ENCODE assay signal across 14 mouse cellular contexts in the genomic region with DNA sequence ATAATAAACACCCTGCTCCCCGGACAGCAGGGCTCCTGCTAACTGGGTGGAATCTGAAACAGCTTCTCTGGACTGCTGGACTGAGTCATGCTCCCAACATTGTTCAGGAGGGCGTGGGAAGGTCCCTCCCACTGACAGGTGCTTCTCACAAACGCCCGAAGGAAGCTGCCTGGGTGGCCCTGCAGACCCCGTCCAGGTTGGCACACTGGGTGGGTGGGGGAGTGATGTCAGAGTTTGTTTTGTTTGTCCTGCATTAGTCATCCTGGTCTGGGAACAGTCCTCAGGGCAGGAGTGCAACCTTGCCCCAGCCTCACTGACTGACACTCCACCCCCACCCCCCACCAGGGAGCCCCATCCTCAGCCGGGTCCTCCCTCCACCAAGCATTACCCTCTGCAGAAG.
DNase-seq lines count a peak whose midpoint lies in the region; ATAC-seq and TF ChIP-seq lines count a peak whose summit lies in the region.
"Had no signal": no experiment of that assay in that cellular context is flagged by ENCODE, and none has a peak within 500 bp of the region (broad histone marks: within the 10 kb centered on the region; RNA-seq: fewer than 3 reads in every experiment).

No protein-coding gene starts in this region.

- ATAC-seq in kidney, embryonic 16.5 days (ENCODE audit: low FRiP score, low TSS enrichment): peak; percentile 68
- ATAC-seq in intestine, embryonic 15.5 days: peak; percentile 77
- ATAC-seq: forebrain, embryonic 16.5 days had no signal

- no peaks in the 10 kb centered on the region for H3K36me3 ChIP-seq in kidney, embryonic 16.5 days (ENCODE audit: insufficient read depth, low read length)
- no peaks in the 10 kb centered on the region for H3K36me3 ChIP-seq in C2C12 (ENCODE audit: control insufficient read depth, insufficient read depth)
- no peaks in the 10 kb centered on the region for H3K36me3 ChIP-seq in intestine, embryonic 15.5 days
- H3K36me3 ChIP-seq: limb, embryonic 12.5 days had no signal

- H3K9ac ChIP-seq in kidney, embryonic 16.5 days (replicated peaks; ENCODE audit: low read length): no peak overlapping the region
- no peak overlapping the region for H3K9ac ChIP-seq in intestine, embryonic 15.5 days
- H3K9ac ChIP-seq: limb, embryonic 12.5 days had no signal

- 27% methylated on average over 6 of the region's 6 CpGs for WGBS in kidney, embryonic 16.5 days
- 21% methylated on average over 6 of the region's 6 CpGs for WGBS in intestine, embryonic 15.5 days

- no peak overlapping the region for H3K4me3 ChIP-seq in kidney, embryonic 16.5 days (ENCODE audit: low read length)
- no peak overlapping the region for H3K4me3 ChIP-seq in C2C12 (ENCODE audit: insufficient read depth, poor library complexity, severe bottlenecking)
- no peak overlapping the region for H3K4me3 ChIP-seq in intestine, embryonic 15.5 days (replicated peaks)
- H3K4me3 ChIP-seq: limb, embryonic 12.5 days; megakaryocyte, embryonic 14.5 days had no signal

- peak; percentile 15 for DNase-seq in adrenal gland, postnatal 14 days
- DNase-seq in adrenal gland, adult 18-20 months (ENCODE audit: low spot score in 2 of 2): no peak
- DNase-seq in kidney, adult 9 months: no peak
- DNase-seq in layer of hippocampus, postnatal 14 days (ENCODE audit: low spot score in 2 of 2): no peak
- DNase-seq in embryo, embryonic 11 days: no peak
- DNase-seq: adrenal gland, postnatal 10 days; gastrocnemius, postnatal 36 days; right cerebral cortex, postnatal 4 days had no signal

- H3K27ac ChIP-seq in kidney, embryonic 16.5 days (ENCODE audit: low read length): no peak overlapping the region
- H3K27ac ChIP-seq in intestine, embryonic 15.5 days: 0 out of 2 replicates have a peak overlapping the region, but pooled peaks have one; percentile 36
- H3K27ac ChIP-seq: limb, embryonic 12.5 days had no signal

- H3K9me3 ChIP-seq in kidney, embryonic 16.5 days (ENCODE audit: low read length): no peaks in the 10 kb centered on the region
- no peaks in the 10 kb centered on the region for H3K9me3 ChIP-seq in intestine, embryonic 15.5 days
- H3K9me3 ChIP-seq: limb, embryonic 12.5 days; megakaryocyte, embryonic 14.5 days had no signal

- TF ChIP-seq CTCF in C2C12 (IDR thresholded peaks at IDR 0.05; ENCODE audit: control insufficient read depth, insufficient read depth, insufficient read length): no peak

- no peaks in the 10 kb centered on the region for H3K79me3 ChIP-seq in C2C12 (ENCODE audit: low read depth)

- H3ac ChIP-seq in C2C12 (ENCODE audit: control insufficient read depth, insufficient read length, low read depth): no peak overlapping the region

- no peaks in the 10 kb centered on the region for H3K4me1 ChIP-seq in kidney, embryonic 16.5 days (ENCODE audit: insufficient read depth, low read length)
- H3K4me1 ChIP-seq in intestine, embryonic 15.5 days (replicated peaks): peaks cover 13% of the 10 kb centered on the region

- H3K4me2 ChIP-seq in kidney, embryonic 16.5 days (replicated peaks; ENCODE audit: low read depth, low read length): no peak overlapping the region
- H3K4me2 ChIP-seq in intestine, embryonic 15.5 days (replicated peaks): no peak overlapping the region
- H3K4me2 ChIP-seq: limb, embryonic 12.5 days had no signal

- no peaks in the 10 kb centered on the region for H3K27me3 ChIP-seq in kidney, embryonic 16.5 days (ENCODE audit: insufficient read depth, low read length)
- no peaks in the 10 kb centered on the region for H3K27me3 ChIP-seq in C2C12 (ENCODE audit: control insufficient read depth, insufficient read depth, insufficient read length)
- no peaks in the 10 kb centered on the region for H3K27me3 ChIP-seq in intestine, embryonic 15.5 days (replicated peaks)
- H3K27me3 ChIP-seq: limb, embryonic 12.5 days had no signal

- H3K79me2 ChIP-seq in C2C12 (ENCODE audit: control insufficient read depth, insufficient read depth): no peaks in the 10 kb centered on the region

TF ChIP-seq in C2C12, 6 proteins besides CTCF, POLR2A, EP300 and RAD21:
- TF ChIP-seq MAX (IDR thresholded peaks at IDR 0.05): no peak
- no peak for TF ChIP-seq MYOG (IDR thresholded peaks at IDR 0.05; ENCODE audit: control insufficient read depth, extremely low read depth, insufficient read length)
- no peak for TF ChIP-seq FOSL1 (IDR thresholded peaks at IDR 0.05; ENCODE audit: insufficient read depth, low read length, poor library complexity, severe bottlenecking)
- TF ChIP-seq CEBPB (IDR thresholded peaks at IDR 0.05; ENCODE audit: low read depth): no peak
- peak; percentile 54 for TF ChIP-seq MYOD1 (IDR thresholded peaks at IDR 0.05; ENCODE audit: control insufficient read depth, insufficient read length, low read depth)
